Mouse (Mus musculus) retina, embryonic 14.5 days (tissue): ENCODE data around the gene Ttll5.
A peak's percentile ranks its signal among the peaks of the same experiment; 100 is the strongest.

Experiments
- DNase-seq: peaks from one replicate; pipeline ENCODE4 v3.0.0-alpha.2; 2015; ENCODE audit warnings: low spot score

Gene Ttll5

DNA sequence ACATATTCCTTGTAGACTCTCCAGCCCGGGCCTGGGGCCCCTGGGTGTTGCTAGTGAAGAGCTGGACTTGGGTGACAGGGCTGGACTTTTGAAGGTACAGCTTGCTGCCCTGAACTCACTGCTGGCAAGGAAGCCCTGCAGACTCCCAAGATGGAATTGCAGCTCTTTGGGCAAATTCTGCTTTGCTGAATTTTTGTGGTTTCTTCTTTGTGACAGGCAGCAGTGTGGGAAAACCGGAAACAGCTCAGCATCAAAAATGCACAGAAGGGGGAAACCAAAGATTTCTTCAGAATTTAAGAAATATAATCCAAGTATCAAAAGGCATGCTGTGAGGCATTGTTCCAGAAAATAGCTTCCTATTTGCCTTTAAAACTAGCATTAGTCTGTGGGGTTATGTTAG, 189.7 kb downstream of the Ttll5 start:
- DNase-seq, result no peak

DNA sequence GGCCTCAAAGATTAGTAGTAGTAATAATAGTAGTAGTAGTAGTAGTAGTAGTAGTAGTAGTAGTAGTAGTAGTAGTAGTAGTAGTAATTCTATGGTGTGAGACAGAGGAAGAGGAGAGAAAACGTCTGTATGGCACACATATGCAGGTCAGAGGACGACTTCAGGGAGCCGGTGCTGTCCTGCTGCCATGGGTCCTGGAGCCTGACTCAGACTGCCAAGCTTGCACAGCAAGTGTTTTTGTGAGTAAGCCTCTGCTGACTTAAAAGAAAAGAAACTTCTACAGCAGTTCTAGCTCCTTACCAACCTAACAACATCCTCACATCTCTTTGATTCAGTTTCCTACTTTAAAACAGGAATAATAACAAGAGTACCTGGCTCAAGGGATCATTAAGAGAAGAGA, 190.2 kb downstream of the Ttll5 start:
- no peak for DNase-seq

DNA sequence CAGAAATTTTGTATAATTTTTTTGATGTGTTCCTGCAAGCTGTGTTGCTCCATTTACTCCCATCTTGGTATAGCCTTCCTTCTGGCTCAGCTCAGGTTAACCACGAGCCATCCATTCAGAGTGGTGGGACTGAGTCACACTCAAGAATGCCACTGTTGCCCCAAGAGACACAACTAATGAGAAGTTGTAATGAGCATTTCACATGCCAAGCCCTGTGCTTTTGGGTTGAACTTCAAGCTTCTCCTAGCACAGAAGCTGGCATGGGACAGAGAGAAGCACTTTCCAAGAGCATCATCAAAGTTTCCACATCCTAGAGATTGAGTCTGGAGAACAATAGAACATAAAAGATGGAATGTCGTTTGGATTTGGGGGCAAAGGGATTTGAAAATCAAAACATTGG, 190.7 kb downstream of the Ttll5 start:
- no peak for DNase-seq

DNA sequence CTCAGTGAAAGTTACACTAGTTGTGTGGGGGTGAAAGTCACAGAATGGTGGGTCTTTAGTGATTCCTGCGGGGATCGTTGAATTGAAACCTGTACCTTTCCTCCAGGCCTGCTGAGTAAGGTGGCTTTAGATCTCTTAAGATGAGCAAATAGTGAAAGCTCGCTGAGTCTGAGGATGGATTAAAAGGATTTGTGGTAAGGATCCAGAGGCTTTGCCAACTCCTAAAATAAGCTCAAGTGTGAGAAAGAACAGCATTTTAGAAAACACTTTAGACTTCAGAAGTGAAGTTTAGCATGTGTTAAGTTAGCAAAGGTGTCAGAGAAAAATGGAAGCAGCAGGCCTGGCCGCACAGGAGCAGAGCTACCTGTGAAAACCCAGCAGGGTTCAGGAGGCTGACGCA, 192.9 kb downstream of the Ttll5 start:
- no peak for DNase-seq

DNA sequence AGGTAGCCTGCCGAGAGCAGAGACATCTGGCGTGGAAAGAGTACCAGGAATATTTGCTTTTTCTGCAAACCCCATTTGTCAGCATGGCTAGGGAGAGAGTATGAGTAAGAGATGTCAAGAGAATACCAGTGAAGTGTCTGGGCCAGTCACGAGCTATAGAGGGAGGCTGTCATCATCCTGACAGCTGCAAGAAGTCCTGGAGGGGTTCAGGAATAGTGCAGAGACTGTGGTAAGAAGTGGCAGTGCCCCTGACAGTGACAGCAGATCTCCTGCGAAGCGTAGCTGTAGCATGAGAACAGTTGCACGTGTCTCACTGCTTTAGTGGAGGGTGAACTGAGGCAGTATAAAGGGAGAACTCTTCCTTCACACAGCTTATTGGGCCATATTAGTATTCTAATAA, 197.1 kb downstream of the Ttll5 start:
- no peak for DNase-seq

DNA sequence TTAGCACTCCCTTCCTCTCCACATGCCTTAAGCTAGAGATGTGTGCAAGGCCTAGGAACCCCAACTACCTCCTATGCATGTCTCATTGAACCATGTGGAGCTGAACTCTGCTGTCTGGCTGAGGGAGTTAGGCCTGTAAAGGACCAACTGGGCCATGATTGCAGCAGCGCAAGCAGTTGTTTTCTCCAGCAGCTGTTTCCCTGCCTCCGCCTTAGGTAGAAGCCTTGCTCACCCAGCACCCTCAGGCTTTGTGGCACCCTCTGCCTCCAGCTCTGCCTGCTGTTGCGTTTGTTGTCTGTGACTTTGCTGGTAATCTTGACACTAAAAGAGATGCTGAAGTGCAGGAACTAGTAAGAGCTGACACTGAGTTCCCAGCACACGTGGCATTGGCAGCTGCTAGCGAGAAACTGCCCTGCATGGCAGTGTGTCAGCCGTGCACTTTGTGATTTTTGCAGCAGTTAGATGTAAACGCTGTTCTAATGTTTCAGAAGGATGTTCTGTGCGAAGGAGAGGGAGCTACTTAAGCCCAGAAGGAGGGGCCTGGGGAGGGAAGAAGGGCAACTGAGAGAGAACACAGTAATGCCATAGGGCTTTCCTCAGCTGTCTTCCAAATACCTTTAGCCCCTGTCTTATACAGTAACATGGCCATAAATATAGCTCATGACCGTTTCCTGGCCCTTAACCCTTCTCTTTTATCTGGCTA, 198.0 kb downstream of the Ttll5 start:
- no peak for DNase-seq

DNA sequence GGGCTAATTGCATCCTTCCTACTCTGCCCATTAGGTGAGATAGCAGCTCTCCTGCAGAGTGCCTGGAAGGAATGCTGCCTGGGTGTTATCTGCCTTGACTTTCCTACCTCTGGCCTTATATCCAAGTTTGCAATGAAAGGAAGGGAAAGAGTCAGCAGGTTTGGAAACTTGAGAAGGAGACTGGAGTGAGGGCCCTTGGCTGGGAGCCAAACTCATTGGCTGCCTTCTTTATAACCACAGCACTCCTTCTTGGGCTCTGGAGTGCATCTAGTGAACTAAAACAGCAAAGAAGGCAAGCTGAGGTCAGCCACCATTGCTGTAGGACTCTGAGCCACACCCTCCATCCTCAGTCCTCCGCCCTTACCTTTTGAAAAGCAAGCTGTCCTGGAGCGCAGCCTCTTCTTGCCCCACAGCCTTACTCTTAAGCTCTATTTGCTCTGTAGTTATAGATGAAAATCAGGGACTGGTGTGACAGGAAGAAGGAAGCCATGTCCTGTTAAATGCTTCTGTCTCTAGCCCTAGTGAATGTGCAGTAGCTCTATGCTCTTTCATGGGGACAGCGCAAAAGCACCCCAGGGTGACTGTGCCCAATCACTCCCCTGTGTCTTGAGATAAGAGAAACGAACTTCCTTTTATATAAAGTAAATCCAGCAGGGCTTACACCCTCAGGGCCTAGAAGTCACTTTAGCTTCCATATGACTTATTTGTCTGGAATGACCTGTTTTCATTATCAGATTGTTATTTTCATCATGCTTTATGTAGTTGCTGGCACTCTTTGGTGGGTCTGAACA, 198.8 kb downstream of the Ttll5 start:
- DNase-seq, result no peak

DNA sequence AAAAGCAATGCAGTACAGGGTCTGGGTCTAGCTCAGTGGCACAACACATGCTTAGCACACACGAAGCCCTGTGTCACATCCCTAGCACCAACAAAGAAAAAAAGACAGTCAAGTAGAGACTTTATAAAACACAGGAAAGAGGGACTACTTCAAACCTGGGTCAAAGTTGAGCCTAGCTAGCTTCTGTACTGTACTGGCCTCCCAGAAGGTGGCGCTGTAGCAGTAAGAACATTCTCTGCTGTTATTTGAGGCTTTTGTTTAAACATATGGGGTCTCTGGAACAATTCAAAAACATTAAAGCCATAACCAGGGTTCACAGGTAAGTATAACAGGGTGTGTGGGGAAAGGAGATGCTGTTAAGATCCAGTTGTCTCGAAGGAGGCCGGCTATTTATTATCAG, 200.0 kb downstream of the Ttll5 start:
- peak; percentile 81 for DNase-seq

DNA sequence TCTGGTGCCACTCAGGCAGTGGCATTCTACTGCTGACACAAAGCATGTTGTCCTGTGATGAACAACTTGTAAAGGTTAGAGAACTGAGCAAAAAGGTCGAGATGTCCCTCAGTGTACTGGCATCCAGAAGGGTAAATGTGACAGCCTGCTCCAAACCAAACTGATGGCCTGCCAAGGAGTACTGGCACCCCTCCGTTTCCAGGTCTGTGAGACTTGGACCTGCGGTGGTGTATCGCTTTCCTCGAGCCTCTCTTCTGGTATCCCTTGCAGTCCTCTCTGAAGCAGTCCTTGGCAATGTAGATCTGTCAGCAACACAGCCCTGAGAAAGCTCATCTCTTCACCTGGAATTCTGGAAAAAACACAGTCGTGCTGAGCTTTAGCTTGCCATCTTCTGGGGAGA, 201.0 kb downstream of the Ttll5 start:
- no peak for DNase-seq

DNA sequence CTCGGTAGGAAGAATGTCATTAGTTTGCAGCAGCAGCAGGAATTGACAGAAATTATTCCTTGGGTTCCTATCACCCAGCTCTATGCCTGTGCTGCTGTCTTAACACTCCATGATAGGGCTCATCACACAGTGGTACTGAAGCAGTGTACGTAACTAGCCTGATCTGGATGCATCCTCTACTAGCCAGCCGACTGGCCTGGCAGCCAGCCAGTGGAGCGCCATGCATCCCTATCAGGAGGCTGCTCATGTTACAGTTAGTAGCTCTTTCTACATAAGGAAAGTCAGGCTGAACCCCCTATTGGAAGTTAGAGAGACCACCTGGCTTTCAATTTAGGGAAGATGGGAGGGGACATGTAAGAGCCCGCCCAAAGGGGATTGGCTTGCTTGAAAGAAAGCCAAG, 202.5 kb downstream of the Ttll5 start:
- DNase-seq, result no peak

DNA sequence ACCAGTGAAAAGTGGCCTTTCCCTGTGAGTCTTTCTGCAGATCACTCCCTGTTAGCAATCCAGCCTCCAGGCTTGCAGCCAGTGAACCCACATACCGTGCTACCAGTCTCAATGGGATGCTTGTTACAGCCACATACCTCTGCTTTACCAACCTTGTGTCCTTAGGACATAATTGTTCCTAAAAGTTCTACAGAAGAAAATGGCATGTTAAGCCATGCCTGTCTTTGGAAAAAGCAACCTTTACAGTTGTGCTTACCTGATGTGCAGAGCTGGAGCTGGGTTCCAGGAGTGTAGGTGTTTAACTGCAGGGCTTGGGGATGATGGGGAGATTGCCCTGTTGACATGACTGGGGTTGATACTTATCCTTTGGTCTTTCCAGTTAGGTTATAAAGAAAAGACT, 203.3 kb downstream of the Ttll5 start:
- no peak for DNase-seq

DNA sequence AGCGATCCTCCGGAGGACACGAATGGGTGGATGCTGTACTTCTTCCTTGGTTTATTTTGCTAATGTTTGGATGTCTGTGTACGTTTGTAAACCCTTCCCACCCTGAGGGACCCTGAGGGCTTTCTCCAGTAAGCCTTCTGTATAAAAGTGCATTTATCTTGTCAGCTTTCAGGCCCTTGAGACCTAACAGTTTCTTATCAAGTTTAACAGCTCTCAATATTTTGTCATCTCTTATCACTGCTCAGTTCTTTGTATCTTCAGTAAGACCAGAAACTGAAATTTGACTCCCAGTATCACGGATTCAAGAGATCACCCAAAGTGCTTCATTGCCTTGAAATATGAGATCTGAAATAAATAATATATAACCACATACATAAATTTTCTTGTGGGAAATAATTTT, 206.5 kb downstream of the Ttll5 start:
- DNase-seq, result no peak

DNA sequence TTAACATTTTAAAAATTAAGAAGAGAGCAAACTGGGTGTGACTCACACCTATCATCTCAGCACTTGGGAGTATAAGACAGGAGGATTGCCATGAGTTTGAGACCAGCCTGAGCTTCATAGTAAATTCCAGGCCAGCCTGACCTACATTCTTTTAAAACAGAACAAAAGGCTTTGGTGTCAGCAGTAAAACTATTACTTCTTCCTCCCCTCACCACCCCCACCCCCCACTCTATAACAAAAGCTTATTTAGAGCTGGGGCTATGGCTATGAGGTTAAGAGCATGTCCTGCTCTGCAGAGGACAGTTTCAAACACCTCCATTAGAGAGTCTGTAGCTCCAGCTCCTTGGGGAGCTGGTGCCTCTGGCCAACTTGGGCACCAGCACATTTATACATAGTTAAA, 211.1 kb downstream of the Ttll5 start:
- peak; percentile 42 for DNase-seq

DNA sequence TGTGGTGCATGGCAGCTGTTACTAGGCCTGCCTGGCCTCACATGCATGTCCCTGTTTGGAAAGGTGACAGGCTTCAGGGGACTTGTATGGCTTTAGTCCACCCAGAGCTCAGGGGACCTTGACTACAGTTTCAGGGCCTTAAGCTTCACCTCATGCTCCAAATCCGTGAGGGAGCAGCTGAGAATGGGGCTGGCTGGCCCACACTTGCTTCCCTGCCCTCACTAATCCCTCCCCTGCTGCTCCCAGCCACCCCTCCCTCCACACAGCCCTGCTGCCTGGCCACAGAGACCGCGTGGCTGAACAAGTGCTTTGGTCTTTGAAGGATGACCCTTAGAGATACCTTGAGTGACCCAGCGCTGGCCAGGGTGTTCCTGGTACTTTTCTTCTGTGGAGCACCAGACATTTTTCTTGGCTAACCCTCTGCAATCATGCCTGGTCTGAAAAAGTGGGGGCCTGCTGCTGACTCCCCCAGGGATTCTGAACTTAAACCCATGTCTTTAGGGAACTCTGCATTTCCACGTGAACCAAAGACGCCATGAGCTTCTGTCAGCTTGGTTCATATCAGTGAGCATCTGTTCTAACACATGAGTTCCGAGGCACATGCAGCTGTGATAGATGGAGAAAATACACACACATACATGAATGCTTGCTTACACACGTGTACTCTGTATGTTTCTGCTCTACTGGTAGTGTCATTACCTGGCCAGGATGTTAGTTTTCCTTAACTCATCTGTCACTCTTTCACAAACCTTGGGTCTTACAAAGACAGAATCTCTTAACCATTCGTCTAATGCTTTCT, 212.1 kb downstream of the Ttll5 start:
- peak; percentile 49 for DNase-seq

DNA sequence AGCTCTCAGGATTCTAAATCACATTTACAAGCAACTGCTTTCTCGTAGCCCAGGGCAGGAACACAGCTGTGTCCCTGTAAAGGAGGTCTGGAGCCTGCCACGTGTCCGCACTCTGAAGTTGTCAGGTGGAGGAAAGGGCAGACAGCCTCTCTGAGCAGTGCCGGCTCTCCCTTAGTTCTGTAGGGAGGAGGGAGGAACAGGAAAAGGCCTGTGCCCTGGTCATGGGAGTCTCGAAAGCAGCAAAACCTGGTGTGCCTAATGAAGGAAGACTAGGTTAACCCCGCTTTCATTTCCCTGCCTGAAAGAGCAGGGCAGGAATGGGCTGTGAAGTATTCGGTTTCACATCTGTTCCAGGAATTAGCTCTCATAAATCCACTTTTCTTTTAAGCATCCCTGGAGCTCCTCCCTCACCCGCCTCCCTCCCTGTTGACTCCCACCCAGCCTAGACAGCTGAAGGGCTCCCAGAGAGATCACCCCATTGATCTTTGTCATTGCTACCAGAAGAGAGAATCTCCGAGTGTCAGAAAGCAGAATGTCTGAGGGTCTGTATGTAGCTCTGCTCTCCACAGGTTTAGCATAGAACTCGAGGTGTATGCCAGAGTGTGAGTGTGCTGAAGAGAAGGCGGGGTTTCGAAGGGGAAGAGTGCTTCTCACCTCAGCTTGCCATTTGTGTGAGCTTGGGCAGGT, 212.9 kb downstream of the Ttll5 start:
- peak; percentile 40 for DNase-seq

DNA sequence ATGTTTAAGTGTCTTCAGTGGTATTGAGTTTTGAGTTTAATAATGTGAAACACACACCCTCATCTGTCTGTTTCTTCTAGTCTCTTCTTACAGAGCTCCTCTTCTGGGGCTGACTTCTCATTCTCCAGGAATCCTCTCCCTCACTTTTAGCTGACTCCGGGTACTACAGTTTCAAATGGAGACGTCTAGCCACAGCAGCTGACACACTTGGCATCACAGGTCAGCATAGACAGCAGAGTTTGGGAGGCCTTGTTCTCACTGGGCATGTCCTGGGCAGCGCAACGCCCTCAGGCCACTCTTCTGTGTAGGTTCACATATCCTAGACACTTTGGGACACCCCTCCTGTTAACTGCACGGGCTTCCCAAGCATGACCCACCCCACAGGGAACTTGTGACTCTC, 214.6 kb downstream of the Ttll5 start:
- DNase-seq, result no peak

DNA sequence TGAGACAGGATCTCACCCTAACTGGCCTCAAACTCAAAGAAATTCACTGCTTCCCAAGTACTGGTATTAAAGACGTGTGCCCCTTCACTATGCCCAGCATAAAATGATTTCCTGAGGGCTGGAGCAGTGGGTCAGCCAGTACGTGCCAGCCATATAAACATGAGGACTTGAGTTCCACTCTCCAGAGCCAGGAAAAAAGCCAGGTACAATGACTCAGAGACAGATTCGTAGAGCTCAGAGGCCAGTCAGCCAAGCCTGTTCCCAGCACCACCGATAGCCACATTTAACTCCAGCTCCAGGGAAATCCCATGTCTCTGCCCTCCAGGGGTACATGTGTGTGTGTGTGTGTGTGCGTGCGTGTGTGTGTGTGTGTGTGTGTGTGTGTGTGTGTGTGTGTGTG, 215.3 kb downstream of the Ttll5 start:
- DNase-seq, result no peak

DNA sequence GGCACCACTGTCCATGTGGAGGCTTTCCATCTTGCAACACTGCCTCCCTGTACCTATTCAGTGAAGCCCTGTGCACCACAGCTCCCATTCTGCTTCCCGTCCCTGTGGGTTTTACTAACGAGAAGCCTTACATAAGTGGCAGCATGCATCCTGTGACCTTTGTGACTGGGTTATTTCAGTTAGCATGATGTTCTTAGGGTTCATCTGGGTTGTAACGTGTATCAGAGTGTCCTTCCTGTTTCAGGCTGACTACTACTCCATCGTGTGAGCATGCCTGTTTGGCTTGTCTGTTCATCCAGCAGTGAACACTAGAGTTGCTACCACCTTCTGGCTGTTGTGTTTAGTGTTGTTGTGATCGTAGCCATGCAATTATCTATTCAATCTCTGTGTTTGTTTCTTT, 221.7 kb downstream of the Ttll5 start:
- no peak for DNase-seq

DNA sequence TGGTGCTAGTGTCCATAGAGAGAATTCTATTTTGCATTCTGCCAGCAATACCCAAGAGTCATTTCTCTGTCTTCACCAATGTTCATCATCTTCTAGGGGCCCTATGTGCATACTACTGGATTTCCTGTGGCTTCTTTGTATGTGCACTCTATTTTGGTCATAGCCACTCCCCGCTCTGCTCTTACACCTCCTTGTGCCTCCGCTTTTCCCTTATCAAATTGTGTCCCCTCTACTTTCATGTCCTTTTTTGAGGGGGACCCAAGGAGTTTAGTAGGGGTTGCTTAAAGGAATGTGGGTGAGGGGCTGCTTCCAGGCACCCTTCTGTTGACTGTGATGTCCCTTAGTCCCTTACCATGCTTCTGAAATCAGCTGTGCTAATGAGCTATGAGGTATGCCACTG, 222.3 kb downstream of the Ttll5 start:
- DNase-seq, result no peak

DNA sequence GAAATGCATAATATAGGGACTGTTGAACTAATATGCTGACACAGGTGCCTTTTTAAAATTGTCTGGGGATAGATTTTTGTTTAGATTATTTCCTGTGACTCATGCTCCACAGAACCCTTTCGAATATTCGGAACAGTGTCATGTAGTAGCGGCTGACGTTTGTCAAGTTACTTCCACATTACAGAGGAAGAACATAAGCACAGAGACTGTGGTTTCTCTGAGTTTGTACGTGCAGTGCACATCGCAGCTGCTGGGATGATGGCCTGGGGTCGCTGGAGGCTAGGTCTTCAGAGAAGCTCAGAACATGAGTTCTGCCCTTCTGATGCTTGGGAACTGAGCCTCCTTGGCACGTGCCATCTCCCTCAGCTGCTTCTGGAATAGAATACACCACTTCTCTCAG, 222.9 kb downstream of the Ttll5 start:
- DNase-seq, result no peak

DNA sequence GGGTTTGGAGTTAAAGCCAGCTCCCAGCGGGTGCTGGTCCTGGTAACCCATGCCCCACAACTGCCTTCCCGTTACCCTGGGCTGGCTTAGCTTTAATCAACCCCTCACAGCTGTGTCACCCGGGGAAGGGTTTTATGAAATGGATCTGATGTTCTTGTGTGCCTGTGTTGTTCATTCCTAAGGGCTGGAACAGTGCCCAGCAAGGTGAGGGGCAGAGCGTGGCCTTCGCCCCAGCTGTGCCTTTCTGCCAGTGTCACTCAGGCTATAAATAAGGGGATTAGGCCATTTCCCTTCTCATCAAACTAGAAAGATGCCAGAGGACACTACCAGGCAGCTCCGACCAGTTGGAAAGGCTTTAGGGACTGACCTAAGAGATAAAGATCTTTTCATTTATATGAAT, 225.4 kb downstream of the Ttll5 start:
- no peak for DNase-seq

DNA sequence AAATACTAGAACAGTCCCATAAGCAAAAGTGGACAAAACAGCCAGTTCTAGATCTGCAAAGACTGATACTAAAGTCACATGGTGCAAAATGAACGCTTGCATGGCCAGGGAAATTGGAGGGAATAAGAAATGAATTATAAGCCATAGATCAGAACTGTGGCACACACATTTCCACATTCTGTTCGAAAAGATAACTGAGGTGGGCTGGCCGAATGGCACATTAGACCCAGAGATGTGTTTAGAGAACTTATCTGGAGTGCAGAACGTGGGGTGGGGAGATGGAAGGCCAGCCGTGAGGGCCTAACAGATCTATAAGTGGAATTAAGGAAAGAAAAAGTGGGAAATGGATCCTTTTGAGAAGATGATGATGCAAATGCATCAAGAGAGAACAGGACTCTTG, 227.0 kb downstream of the Ttll5 start:
- no peak for DNase-seq

DNA sequence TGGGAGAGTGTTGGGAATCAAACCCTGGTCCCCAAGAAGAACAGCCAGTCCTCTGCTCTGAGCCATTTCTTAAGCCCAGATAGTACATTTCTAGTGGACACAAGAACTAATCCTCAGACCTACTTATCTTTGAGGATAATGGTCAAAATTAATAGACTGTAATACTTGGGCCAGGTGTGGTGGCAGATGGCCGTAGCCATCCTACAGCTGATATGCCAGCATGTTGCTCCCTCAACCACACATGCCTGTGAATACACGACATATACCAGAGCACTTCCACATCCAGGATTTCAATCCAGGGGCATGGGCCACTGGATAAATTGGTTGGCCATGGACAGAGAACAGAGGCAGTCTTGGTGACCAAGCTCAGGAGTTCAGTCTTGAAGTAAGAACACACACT, 230.8 kb downstream of the Ttll5 start:
- no peak for DNase-seq
